Mouse (Mus musculus) spleen, adult 2 months (tissue): ENCODE measurements around the gene A3galt2. TPM values are rescaled to one million over a fixed set of nuclear protein-coding genes. Genes with fewer than 3 reads are reported as not detected.

Experiments
- DNase-seq, 2 experiments: peaks; one replicate each; pipeline versions ENCODE4 v3.0.0 to v3.0.0-alpha.2; 2012 to 2021; ENCODE audit warnings: low spot score in 2 of 2, low read depth in 1 of 2
- H3K27ac ChIP-seq: fragments of 200-500 bp; 2 replicates; pipeline ENCODE4 v1.5.1; 2012; ENCODE audit warnings: low read length, inconsistent platforms; ENCODE audit not compliant: insufficient read depth
- H3K27me3 ChIP-seq: fragments of 200-500 bp; 2 replicates; pipeline ENCODE4 v1.6.1; 2012; ENCODE audit warnings: mild to moderate bottlenecking, moderate library complexity, low read length, inconsistent platforms; ENCODE audit not compliant: control insufficient read depth, insufficient read depth
- H3K36me3 ChIP-seq: fragments of 200-500 bp; 2 replicates; pipeline ENCODE4 v1.6.1; 2012; ENCODE audit warnings: mild to moderate bottlenecking, low read length, inconsistent platforms; ENCODE audit not compliant: control insufficient read depth, insufficient read depth
- H3K4me1 ChIP-seq: fragments of 200-500 bp; 2 replicates; pipeline ENCODE4 v1.6.1; 2011; ENCODE audit warnings: inconsistent platforms; ENCODE audit not compliant: control insufficient read depth, insufficient read depth, insufficient read length
- H3K4me3 ChIP-seq: fragments of 200-500 bp; 2 replicates; pipeline ENCODE4 v1.5.1; 2011; ENCODE audit warnings: mild to moderate bottlenecking, inconsistent platforms; ENCODE audit not compliant: insufficient read depth, insufficient read length; ENCODE audit errors: extremely low read depth
- CTCF ChIP-seq: fragments of 200-500 bp; IDR thresholded peaks from 2 replicates; pipeline ENCODE4 v1.5.1; 2011; ENCODE audit warnings: mild to moderate bottlenecking, inconsistent platforms; ENCODE audit not compliant: insufficient read depth, insufficient read length, insufficient replicate concordance; ENCODE audit errors: extremely low read depth
- POLR2A ChIP-seq: fragments of 200-500 bp; IDR thresholded peaks from 2 replicates; pipeline ENCODE4 v1.6.1; 2011; ENCODE audit warnings: low read depth, low read length, inconsistent platforms
- WGBS: fragments of 180-500 bp; shearing (Covaris S2); methylation state at CpG from one replicate; pipeline ENCODE4 v1.1.7; 2018; 5-methylcytosine and 5-hydroxymethylcytosine counted together
- polyA plus RNA-seq: library from polyadenylated mRNA; depleted of rRNA; stranded (reverse); fragments of >200 nt; gene quantifications from 2 replicates; pipeline ENCODE4 v1.2.3, GENCODE M21; 2012

A3galt2 gene
- polyA plus RNA-seq, 1 experiment = 0.41 TPM

GRCm38 (mm10) chr4:128782037-128782436 is 26.9 kb downstream of the A3galt2 start:
- Histone ChIP-seq H3K4me1 (no peaks in the 10 kb centered on the region), H3K4me3 (no peak overlapping the region), H3K36me3 (peaks cover 36% of the 10 kb centered on the region), H3K27me3 (no peaks in the 10 kb centered on the region), H3K27ac (no peak overlapping the region)
- 79% methylated on average over 7 of the region's 7 CpGs for WGBS
- TF ChIP-seq POLR2A (no peak), CTCF (no peak)
- DNase-seq = no peak

- Histone ChIP-seq H3K4me3 (no peak overlapping the region), H3K27ac (no peak overlapping the region), H3K4me1 (no peaks in the 10 kb centered on the region), H3K27me3 (no peaks in the 10 kb centered on the region), H3K36me3 (peaks cover 35% of the 10 kb centered on the region)
- 78% methylated on average over 4 of the region's 4 CpGs for WGBS
- DNase-seq = no peak
- TF ChIP-seq POLR2A = no peak
- TF ChIP-seq CTCF = no peak
Observed at GRCm38 (mm10) chr4:128782645-128783044, 27.5 kb downstream of the A3galt2 start.

DNA sequence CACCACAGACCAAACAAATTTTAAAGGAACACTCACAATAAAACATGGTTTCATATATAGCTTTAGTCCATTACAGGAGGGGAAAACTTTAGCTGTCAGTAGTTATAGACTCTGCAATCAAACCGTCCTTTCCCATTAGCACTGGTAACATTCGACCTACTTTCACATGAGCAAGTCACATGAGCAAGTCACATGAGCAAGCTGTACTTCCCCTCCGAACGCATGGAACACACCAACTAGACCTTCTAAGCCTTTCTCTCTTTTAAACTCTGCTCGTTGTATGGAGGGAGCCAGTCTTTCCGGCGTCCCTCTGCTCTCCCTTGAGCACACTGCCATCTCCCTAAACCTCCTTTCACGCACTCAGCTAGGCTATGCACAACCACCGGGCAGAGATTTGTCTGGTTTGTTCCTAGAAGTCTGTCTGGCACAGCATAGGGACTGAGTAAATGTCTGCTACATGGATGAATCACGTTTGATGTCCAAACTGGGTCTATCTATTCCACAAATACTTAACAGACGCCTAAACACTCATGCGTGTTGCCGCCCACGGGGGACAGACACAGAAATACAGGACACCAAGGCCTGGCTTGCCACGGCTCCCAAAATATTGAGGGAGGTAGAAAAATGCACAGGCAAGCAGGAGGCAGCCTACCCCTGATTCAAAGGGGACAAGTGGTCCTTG is 29.9 kb downstream of the A3galt2 start:
- H3K36me3 ChIP-seq = peaks cover 42% of the 10 kb centered on the region
- H3K27ac ChIP-seq = no peak overlapping the region
- H3K27me3 ChIP-seq = no peaks in the 10 kb centered on the region
- H3K4me3 ChIP-seq = no peak overlapping the region
- H3K4me1 ChIP-seq = no peaks in the 10 kb centered on the region; the same call in 1 of the 2 replicates
- 87% methylated on average over 15 of the region's 15 CpGs for WGBS
- no peak for TF ChIP-seq CTCF
- TF ChIP-seq POLR2A = no peak
- DNase-seq = no peak

GRCm38 (mm10) chr4:128785921-128786654 is 30.9 kb downstream of the A3galt2 start:
- H3K36me3 ChIP-seq = peaks cover 37% of the 10 kb centered on the region
- WGBS = 92% methylated on average over 11 of the region's 11 CpGs
- no peaks in the 10 kb centered on the region for H3K27me3 ChIP-seq
- no peak for DNase-seq
- peak overlapping the region; percentile 34 for H3K27ac ChIP-seq
- TF ChIP-seq CTCF = no peak
- no peak for TF ChIP-seq POLR2A
- no peak overlapping the region for H3K4me3 ChIP-seq
- H3K4me1 ChIP-seq = no peaks in the 10 kb centered on the region; the same call in 1 of the 2 replicates

DNA sequence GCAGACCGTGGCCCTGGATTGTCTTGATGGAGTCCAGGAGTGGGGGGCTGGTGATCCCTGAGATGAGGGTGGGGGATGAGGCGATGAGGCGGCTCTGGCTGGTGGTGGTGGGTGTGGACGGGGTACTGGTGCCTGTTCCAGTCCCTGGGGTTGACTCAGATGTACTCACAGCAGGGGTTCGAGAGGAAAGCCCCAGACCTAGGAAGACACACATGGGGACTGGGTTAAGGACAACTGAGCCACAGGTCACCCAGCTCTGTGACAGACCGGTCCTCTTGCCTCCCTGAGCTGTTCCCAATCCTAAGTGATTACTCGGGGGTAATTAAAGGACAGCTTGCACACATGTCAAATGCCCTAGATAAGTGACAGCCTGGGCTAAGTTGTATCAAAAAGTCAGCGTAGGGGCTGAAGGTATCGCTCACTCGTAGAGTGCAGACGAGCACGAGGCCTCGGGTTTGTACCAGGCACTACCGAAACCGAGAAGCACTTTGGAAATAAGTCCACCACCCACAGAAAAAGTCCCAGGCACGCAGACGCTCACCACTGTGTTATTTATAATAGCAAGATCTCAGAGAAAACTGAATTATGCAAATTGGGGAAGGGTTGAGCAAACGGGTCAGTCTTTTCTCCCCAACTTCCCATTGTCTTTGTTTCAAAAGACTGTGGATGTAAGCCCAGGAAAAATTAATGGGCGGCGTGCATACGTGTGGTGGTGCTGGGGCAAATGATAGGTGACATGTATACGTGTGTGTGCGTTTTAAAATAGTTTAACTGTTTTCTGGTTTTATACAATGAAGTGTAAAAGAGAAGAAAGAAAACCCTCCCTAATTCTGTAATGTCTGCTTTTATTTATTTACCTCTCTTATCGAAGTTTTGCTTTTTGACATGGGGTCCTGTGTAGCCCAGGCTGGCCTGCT is 32.1 kb downstream of the A3galt2 start:
- Histone ChIP-seq H3K4me1 (no peaks in the 10 kb centered on the region; the same call in 1 of the 2 replicates), H3K27ac (peak overlapping the region; percentile 26; the same call in 1 of the 2 replicates), H3K36me3 (peaks cover 34% of the 10 kb centered on the region), H3K4me3 (no peak overlapping the region), H3K27me3 (no peaks in the 10 kb centered on the region)
- no peak for DNase-seq
- no peak for TF ChIP-seq CTCF
- 89% methylated on average over 24 of the region's 24 CpGs for WGBS

DNA sequence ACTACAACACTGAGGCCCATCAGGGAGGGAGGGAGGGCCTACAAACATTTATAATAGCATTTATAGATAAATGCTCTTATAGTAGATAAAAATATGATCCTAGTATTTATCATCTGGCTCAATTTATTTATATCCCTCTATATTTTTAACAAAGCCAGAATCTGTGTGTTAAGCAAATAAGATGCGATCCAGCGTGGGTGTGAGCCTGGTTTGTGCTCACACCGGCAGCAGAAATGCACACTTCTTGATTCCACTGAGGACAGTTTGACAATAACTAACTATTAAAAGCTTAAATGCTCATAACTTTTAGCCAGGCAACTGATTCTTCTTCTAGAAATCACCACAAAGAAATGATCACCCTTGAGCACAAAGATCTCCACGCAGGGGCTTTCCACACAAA is 32.9 kb downstream of the A3galt2 start:
- Histone ChIP-seq H3K27me3 (no peaks in the 10 kb centered on the region), H3K4me1 (no peaks in the 10 kb centered on the region; the same call in 1 of the 2 replicates), H3K4me3 (no peak overlapping the region), H3K36me3 (peaks cover 33% of the 10 kb centered on the region), H3K27ac (no peak overlapping the region)
- WGBS = 87% methylated on average over 4 of the region's 4 CpGs
- DNase-seq = no peak
- TF ChIP-seq POLR2A (no peak), CTCF (no peak)

DNA sequence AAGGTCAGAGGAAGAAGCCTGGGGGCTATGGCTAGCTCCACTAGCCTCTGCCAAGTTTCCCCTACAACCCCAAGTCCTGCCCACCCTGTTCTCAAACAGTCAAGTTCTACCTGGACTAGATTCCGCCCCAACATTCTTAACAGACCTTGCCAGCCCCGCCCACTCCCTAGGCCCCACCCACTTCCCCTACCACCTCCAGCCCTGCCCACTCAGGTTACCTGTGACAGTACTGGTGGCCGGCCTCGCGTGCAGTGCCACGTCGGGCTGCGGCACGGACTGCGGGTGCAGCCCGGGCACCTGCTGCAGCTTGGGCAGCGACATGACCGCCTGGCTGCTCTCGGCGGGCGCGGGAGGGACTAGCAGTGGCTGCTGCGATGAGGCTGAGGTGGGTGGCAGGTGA is 34.5 kb downstream of the A3galt2 start:
- peaks cover 29% of the 10 kb centered on the region for H3K36me3 ChIP-seq
- H3K4me1 ChIP-seq = no peaks in the 10 kb centered on the region; the same call in 1 of the 2 replicates
- TF ChIP-seq POLR2A (no peak), CTCF (no peak)
- no peak overlapping the region for H3K4me3 ChIP-seq
- no peak overlapping the region for H3K27ac ChIP-seq
- H3K27me3 ChIP-seq = no peaks in the 10 kb centered on the region
- no peak for DNase-seq
- 90% methylated on average over 18 of the region's 18 CpGs for WGBS
